Mouse (Mus musculus) olfactory bulb, adult 2 months (tissue): ENCODE data around the gene Arhgef5.

Source experiments
- CTCF ChIP-seq: fragments of 200-500 bp; IDR thresholded peaks from 2 replicates; pipeline ENCODE4 v1.5.1; 2012; ENCODE audit warnings: low read depth, mild to moderate bottlenecking, low read length, moderate library complexity; ENCODE audit not compliant: insufficient read depth
- POLR2A ChIP-seq: fragments of 200-500 bp; IDR thresholded peaks from 2 replicates; pipeline ENCODE4 v1.6.1; 2012; ENCODE audit warnings: mild to moderate bottlenecking, low read depth, low read length, moderate library complexity; ENCODE audit not compliant: insufficient read depth

DNA sequence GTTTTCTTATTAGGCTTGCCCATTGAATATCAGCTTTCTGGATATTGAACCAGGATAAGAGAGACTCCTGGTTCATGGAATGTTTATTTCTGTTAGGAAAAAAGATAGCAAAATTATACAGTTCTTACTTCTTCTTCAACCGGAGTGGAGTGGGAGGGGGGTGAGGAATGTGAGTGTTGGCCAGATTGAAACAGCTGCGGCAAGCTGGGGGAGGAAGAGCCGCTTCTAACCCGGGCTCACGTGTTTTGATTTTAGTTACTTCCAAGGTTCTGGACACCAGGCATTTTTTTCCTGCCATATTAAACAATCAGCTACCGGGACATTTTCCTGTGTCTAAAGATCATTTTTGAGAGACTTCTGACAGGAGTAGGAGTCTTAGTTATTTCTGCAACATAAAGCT lies 44.7 kb downstream of the Arhgef5 start:
- TF ChIP-seq POLR2A: no peak
- TF ChIP-seq CTCF: no peak
